Mouse (Mus musculus) macrophage (primary cell): ENCODE measurements at regions not wholly inside any gene's neighbourhood (a gene's known extent, or its start where the extent isn't known, plus 50 kb on each side); places are given as distances from the start of the nearest gene placed in this dataset.

ENCODE experiments used
- H3K27ac ChIP-seq: fragments of 350-480 bp; formaldehyde crosslinking; 2 replicates; pipeline ENCODE4 v1.9.0; 2021
- H3K36me3 ChIP-seq: fragments of 350-480 bp; formaldehyde crosslinking; 2 replicates; pipeline ENCODE4 v1.9.0; 2021; ENCODE audit errors: inconsistent target
- H3K4me3 ChIP-seq: fragments of 350-480 bp; formaldehyde crosslinking; 2 replicates; pipeline ENCODE4 v1.9.0; 2021; ENCODE audit errors: inconsistent target
- H3K79me2 ChIP-seq: fragments of 350-480 bp; formaldehyde crosslinking; 2 replicates; pipeline ENCODE4 v1.9.0; 2021; ENCODE audit errors: inconsistent target
- WGBS: methylation state at CpG from one replicate; pipeline ENCODE4 v1.1.7; 2026; ENCODE audit warnings: inconsistent platforms; ENCODE audit not compliant: missing documents; 5-methylcytosine and 5-hydroxymethylcytosine counted together

- no peak overlapping the region for H3K4me3 ChIP-seq
- no peaks in the 10 kb centered on the region for H3K79me2 ChIP-seq
- no peaks in the 10 kb centered on the region for H3K36me3 ChIP-seq
- no peak overlapping the region for H3K27ac ChIP-seq
- 98% methylated on average over 5 of the region's 5 CpGs for WGBS
Measured at GRCm38 (mm10) chr1:60665329-60665728, 51.3 kb upstream of the Cd28 start.

- H3K4me3 ChIP-seq: no peak overlapping the region
- no peak overlapping the region for H3K27ac ChIP-seq
- H3K36me3 ChIP-seq: no peaks in the 10 kb centered on the region
- 53% methylated on average over 9 of the region's 9 CpGs for WGBS
- no peaks in the 10 kb centered on the region for H3K79me2 ChIP-seq
Measured at GRCm38 (mm10) chr1:60662301-60662986, 54.2 kb upstream of the Cd28 start.

GRCm38 (mm10) chr1:60661857-60662256 lies 54.7 kb upstream of the Cd28 start:
- 100% methylated on average over 2 of the region's 2 CpGs for WGBS
- Histone ChIP-seq H3K36me3 (no peaks in the 10 kb centered on the region), H3K27ac (no peak overlapping the region), H3K79me2 (no peaks in the 10 kb centered on the region), H3K4me3 (no peak overlapping the region)

- H3K36me3 ChIP-seq: no peaks in the 10 kb centered on the region
- whole genome bisulfite sequencing: 77% methylated on average over 1 of the region's 1 CpGs
- no peaks in the 10 kb centered on the region for H3K79me2 ChIP-seq
- no peak overlapping the region for H3K4me3 ChIP-seq
- H3K27ac ChIP-seq: no peak overlapping the region
Measured at GRCm38 (mm10) chr1:60659604-60660003, 57.0 kb upstream of the Cd28 start.

GRCm38 (mm10) chr1:60659041-60659440 lies 57.6 kb upstream of the Cd28 start:
- no peak overlapping the region for H3K27ac ChIP-seq
- no peaks in the 10 kb centered on the region for H3K36me3 ChIP-seq
- no peak overlapping the region for H3K4me3 ChIP-seq
- no peaks in the 10 kb centered on the region for H3K79me2 ChIP-seq
- 88% methylated on average over 2 of the region's 2 CpGs for WGBS

GRCm38 (mm10) chr1:60658383-60658782 lies 58.2 kb upstream of the Cd28 start:
- WGBS: 61% methylated on average over 4 of the region's 4 CpGs
- no peak overlapping the region for H3K4me3 ChIP-seq
- no peak overlapping the region for H3K27ac ChIP-seq
- H3K79me2 ChIP-seq: no peaks in the 10 kb centered on the region
- H3K36me3 ChIP-seq: no peaks in the 10 kb centered on the region

- 82% methylated on average over 6 of the region's 6 CpGs for WGBS
- Histone ChIP-seq H3K27ac (0 out of 2 replicates have a peak overlapping the region, but pooled peaks have one; percentile 4), H3K36me3 (no peaks in the 10 kb centered on the region), H3K4me3 (no peak overlapping the region), H3K79me2 (no peaks in the 10 kb centered on the region)
Measured at GRCm38 (mm10) chr1:60657511-60657910, 59.1 kb upstream of the Cd28 start.

GRCm38 (mm10) chr1:60656976-60657375 lies 59.6 kb upstream of the Cd28 start:
- H3K79me2 ChIP-seq: no peaks in the 10 kb centered on the region
- no peaks in the 10 kb centered on the region for H3K36me3 ChIP-seq
- H3K27ac ChIP-seq: 0 out of 2 replicates have a peak overlapping the region, but pooled peaks have one; percentile 4
- WGBS: 84% methylated on average over 4 of the region's 4 CpGs
- H3K4me3 ChIP-seq: no peak overlapping the region

GRCm38 (mm10) chr1:60655691-60656595 lies 60.7 kb upstream of the Cd28 start:
- Histone ChIP-seq H3K36me3 (no peaks in the 10 kb centered on the region), H3K4me3 (no peak overlapping the region), H3K27ac (no peak overlapping the region), H3K79me2 (no peaks in the 10 kb centered on the region)
- WGBS: 89% methylated on average over 6 of the region's 6 CpGs

- Histone ChIP-seq H3K79me2 (no peaks in the 10 kb centered on the region), H3K36me3 (no peaks in the 10 kb centered on the region), H3K4me3 (no peak overlapping the region), H3K27ac (no peak overlapping the region)
- 92% methylated on average over 2 of the region's 2 CpGs for WGBS
Measured at GRCm38 (mm10) chr1:60655206-60655605, 61.4 kb upstream of the Cd28 start.

- Histone ChIP-seq H3K79me2 (no peaks in the 10 kb centered on the region), H3K4me3 (no peak overlapping the region), H3K27ac (peak overlapping the region; percentile 40), H3K36me3 (no peaks in the 10 kb centered on the region)
- 74% methylated on average over 3 of the region's 4 CpGs for WGBS
Measured at GRCm38 (mm10) chr1:60652570-60653011, 64.0 kb upstream of the Cd28 start.

- H3K4me3 ChIP-seq: no peak overlapping the region
- 100% methylated on average over 3 of the region's 3 CpGs for WGBS
- no peaks in the 10 kb centered on the region for H3K79me2 ChIP-seq
- no peaks in the 10 kb centered on the region for H3K36me3 ChIP-seq
- H3K27ac ChIP-seq: no peak overlapping the region
Measured at GRCm38 (mm10) chr1:60650158-60650557, 66.4 kb upstream of the Cd28 start.

- 74% methylated on average over 8 of the region's 8 CpGs for WGBS
- H3K79me2 ChIP-seq: no peaks in the 10 kb centered on the region
- H3K36me3 ChIP-seq: no peaks in the 10 kb centered on the region
- no peak overlapping the region for H3K4me3 ChIP-seq
- no peak overlapping the region for H3K27ac ChIP-seq
Measured at GRCm38 (mm10) chr1:60649303-60649850, 67.2 kb upstream of the Cd28 start.

GRCm38 (mm10) chr1:60646828-60647227 lies 69.8 kb upstream of the Cd28 start:
- H3K27ac ChIP-seq: no peak overlapping the region
- 98% methylated on average over 4 of the region's 5 CpGs for WGBS

GRCm38 (mm10) chr1:60646174-60646573 lies 70.4 kb upstream of the Cd28 start:
- H3K27ac ChIP-seq: no peak overlapping the region
- no peaks in the 10 kb centered on the region for H3K36me3 ChIP-seq
- no peaks in the 10 kb centered on the region for H3K79me2 ChIP-seq
- WGBS: 90% methylated on average over 5 of the region's 5 CpGs
- no peak overlapping the region for H3K4me3 ChIP-seq

More at GRCm38 (mm10) chr1:60646828-60647227, 69.8 kb upstream of the Cd28 start:
- Histone ChIP-seq H3K79me2 (no peaks in the 10 kb centered on the region), H3K36me3 (no peaks in the 10 kb centered on the region), H3K4me3 (no peak overlapping the region)
